23 mouse cellular contexts compared by ENCODE assay signal in genomic region chr5:12191681-12192080, GRCm38 (mm10).
A peak's percentile ranks its signal among the peaks of the same experiment; 100 is the strongest.
DNase-seq lines count a peak whose midpoint lies in the region; ATAC-seq and TF ChIP-seq lines count a peak whose summit lies in the region.
"Had no signal": no experiment of that assay in that cellular context is flagged by ENCODE, and none has a peak within 500 bp of the region (broad histone marks: within the 10 kb centered on the region; RNA-seq: fewer than 3 reads in every experiment).

No protein-coding gene starts in this region.

- no peak overlapping the region for H3K4me2 ChIP-seq in hindbrain, postnatal 0 days (ENCODE audit: low read depth, low read length)
- no peak overlapping the region for H3K4me2 ChIP-seq in hindbrain, embryonic 11.5 days (replicated peaks; ENCODE audit: low read depth, low read length)
- no peak overlapping the region; the same call in 1 of the 2 replicates for H3K4me2 ChIP-seq in CH12.LX (ENCODE audit: insufficient read depth, low read depth, poor library complexity, severe bottlenecking)
- no peak overlapping the region for H3K4me2 ChIP-seq in lung, postnatal 0 days (replicated peaks; ENCODE audit: low read depth, low read length)
- H3K4me2 ChIP-seq: embryonic facial prominence, embryonic 15.5 days; heart, embryonic 13.5 days; hindbrain, embryonic 13.5 days; intestine, embryonic 15.5 days had no signal

- H3K9me3 ChIP-seq in hindbrain, postnatal 0 days (ENCODE audit: low read length) = no peaks in the 10 kb centered on the region
- no peaks in the 10 kb centered on the region for H3K9me3 ChIP-seq in hindbrain, embryonic 11.5 days (ENCODE audit: control insufficient read depth, low read length)
- H3K9me3 ChIP-seq in CH12.LX (replicated peaks; ENCODE audit: low read length) = peaks cover 3% of the 10 kb centered on the region
- H3K9me3 ChIP-seq in lung, postnatal 0 days (ENCODE audit: low read length) = no peaks in the 10 kb centered on the region
- H3K9me3 ChIP-seq: embryonic facial prominence, embryonic 15.5 days; forebrain, embryonic 10.5 days; heart, embryonic 13.5 days; hindbrain, embryonic 13.5 days; intestine, embryonic 15.5 days had no signal

- no peaks in the 10 kb centered on the region for H3K79me2 ChIP-seq in CH12.LX (replicated peaks; ENCODE audit: control insufficient read depth, extremely low read depth, insufficient read depth, poor library complexity, severe bottlenecking)

- DNase-seq in cerebellum, postnatal 14 days = peak; percentile 2 to 23
- DNase-seq in cerebellum, postnatal 36 days = no peak
- DNase-seq in hindbrain, postnatal 0 days (ENCODE audit: low spot score) = peak; percentile 5
- no peak for DNase-seq in hindbrain, embryonic 11.5 days (ENCODE audit: low spot score)
- DNase-seq in CH12.LX (ENCODE audit: extremely low read depth) = no peak
- peak; percentile 9 for DNase-seq in brain, embryonic 14.5 days (ENCODE audit: low read depth)
- DNase-seq in lung, postnatal 0 days (ENCODE audit: low spot score) = no peak
- DNase-seq in adrenal gland, postnatal 10 days = no peak
- DNase-seq: adrenal gland, adult 2 months; adrenal gland, postnatal 36 days; cerebellum, adult 18-20 months; cerebellum, postnatal 25 days; gastrocnemius, adult 2 months; gastrocnemius, postnatal 36 days; heart, adult 11 months; heart, postnatal 4 days; kidney, adult 18-20 months had no signal

- no peak overlapping the region for H3K27ac ChIP-seq in hindbrain, postnatal 0 days
- no peak overlapping the region for H3K27ac ChIP-seq in hindbrain, embryonic 11.5 days (ENCODE audit: low read depth, low read length)
- no peak overlapping the region for H3K27ac ChIP-seq in CH12.LX (ENCODE audit: insufficient read depth, low read depth)
- H3K27ac ChIP-seq in lung, postnatal 0 days (ENCODE audit: low read length) = no peak overlapping the region
- H3K27ac ChIP-seq: embryonic facial prominence, embryonic 15.5 days; forebrain, embryonic 10.5 days; gastrocnemius, adult 2 months; heart, embryonic 13.5 days; hindbrain, embryonic 13.5 days; intestine, embryonic 15.5 days had no signal

- WGBS in hindbrain, postnatal 0 days = 65% methylated on average over 1 of the region's 1 CpGs
- WGBS in hindbrain, embryonic 11.5 days = 86% methylated on average over 1 of the region's 1 CpGs
- WGBS in lung, postnatal 0 days = 49% methylated on average over 1 of the region's 1 CpGs

- H3K4me3 ChIP-seq in hindbrain, postnatal 0 days (ENCODE audit: low read length) = no peak overlapping the region
- H3K4me3 ChIP-seq in hindbrain, embryonic 11.5 days (ENCODE audit: low read depth, low read length) = no peak overlapping the region
- no peak overlapping the region for H3K4me3 ChIP-seq in CH12.LX (replicated peaks in 1 of 3; ENCODE audit: low read depth in 2 of 3, low read length in 2 of 3, poor library complexity in 1 of 3)
- H3K4me3 ChIP-seq in lung, postnatal 0 days (ENCODE audit: low read depth, low read length) = no peak overlapping the region
- H3K4me3 ChIP-seq: embryonic facial prominence, embryonic 15.5 days; erythroblast, embryonic 14.5 days; forebrain, embryonic 10.5 days; gastrocnemius, adult 2 months; heart, embryonic 13.5 days; hindbrain, embryonic 13.5 days; intestine, embryonic 15.5 days had no signal

- H3K27me3 ChIP-seq in hindbrain, postnatal 0 days (ENCODE audit: insufficient read depth, low read length) = no peaks in the 10 kb centered on the region
- H3K27me3 ChIP-seq in hindbrain, embryonic 11.5 days (ENCODE audit: control insufficient read depth, insufficient read depth, low read length) = no peaks in the 10 kb centered on the region
- no peaks in the 10 kb centered on the region for H3K27me3 ChIP-seq in CH12.LX (replicated peaks)
- H3K27me3 ChIP-seq in lung, postnatal 0 days (replicated peaks; ENCODE audit: insufficient read depth, low read length) = no peaks in the 10 kb centered on the region
- H3K27me3 ChIP-seq: embryonic facial prominence, embryonic 15.5 days; heart, embryonic 13.5 days; hindbrain, embryonic 13.5 days; intestine, embryonic 15.5 days had no signal

- no peak for ATAC-seq in hindbrain, postnatal 0 days
- ATAC-seq in hindbrain, embryonic 11.5 days (ENCODE audit: low FRiP score) = no peak
- ATAC-seq in lung, postnatal 0 days = no peak
- ATAC-seq: intestine, embryonic 15.5 days had no signal

- no peak for TF ChIP-seq EP300 in CH12.LX (IDR thresholded peaks at IDR 0.05; ENCODE audit: low read length)
- no peak for TF ChIP-seq EP300 in lung, postnatal 0 days (IDR thresholded peaks at IDR 0.05)

- in situ Hi-C loops in CH12.LX (cut with MboI; ENCODE audit: low pct_ligation_motif_present, low pct_unique_long_range_greater_than_20kb, low sequenced_read_pairs) = no loop called here

- TF ChIP-seq CTCF in hindbrain, postnatal 0 days (IDR thresholded peaks at IDR 0.05; ENCODE audit: low read depth) = no peak
- TF ChIP-seq CTCF in CH12.LX (conservative IDR thresholded peaks at IDR 0.05 in 1 of 2, IDR thresholded peaks at IDR 0.05 in 1 of 2; ENCODE audit: low read depth in 2 of 2, low read length in 2 of 2) = no peak
- no peak for TF ChIP-seq CTCF in brain, embryonic 14.5 days (IDR thresholded peaks at IDR 0.05; ENCODE audit: borderline replicate concordance, extremely low read depth, insufficient read depth, insufficient read length)
- TF ChIP-seq CTCF in lung, postnatal 0 days (IDR thresholded peaks at IDR 0.05) = no peak

- dilution Hi-C loops in CH12.LX (cut with MboI; ENCODE audit: extremely low pct_ligation_motif_present, extremely low pct_unique_long_range_greater_than_20kb, low sequenced_read_pairs) = no loop called here

- H3K9ac ChIP-seq in hindbrain, postnatal 0 days (replicated peaks; ENCODE audit: low read length) = no peak overlapping the region
- H3K9ac ChIP-seq in hindbrain, embryonic 11.5 days (ENCODE audit: low read depth, low read length) = no peak overlapping the region
- H3K9ac ChIP-seq in CH12.LX (ENCODE audit: insufficient read depth, low read depth) = peak overlapping the region; percentile 26; the same call in 1 of the 2 replicates
- no peak overlapping the region for H3K9ac ChIP-seq in lung, postnatal 0 days (replicated peaks; ENCODE audit: low read depth)
- H3K9ac ChIP-seq: embryonic facial prominence, embryonic 15.5 days; heart, embryonic 13.5 days; hindbrain, embryonic 13.5 days; intestine, embryonic 15.5 days had no signal

- no peak for TF ChIP-seq RAD21 in CH12.LX (IDR thresholded peaks at IDR 0.05; ENCODE audit: low read depth, low read length)

- no peaks in the 10 kb centered on the region for H3K36me3 ChIP-seq in hindbrain, postnatal 0 days (ENCODE audit: insufficient read depth, low read length)
- H3K36me3 ChIP-seq in hindbrain, embryonic 11.5 days (ENCODE audit: control insufficient read depth, insufficient read depth, low read length) = no peaks in the 10 kb centered on the region
- no peaks in the 10 kb centered on the region for H3K36me3 ChIP-seq in CH12.LX (replicated peaks in 1 of 2; ENCODE audit: control insufficient read depth in 1 of 2, insufficient read depth in 1 of 2, low read length in 1 of 2)
- no peaks in the 10 kb centered on the region for H3K36me3 ChIP-seq in lung, postnatal 0 days (ENCODE audit: insufficient read depth, low read length)
- H3K36me3 ChIP-seq: embryonic facial prominence, embryonic 15.5 days; forebrain, embryonic 10.5 days; heart, embryonic 13.5 days; hindbrain, embryonic 13.5 days; intestine, embryonic 15.5 days had no signal

- TF ChIP-seq POLR2A in CH12.LX (IDR thresholded peaks at IDR 0.05; ENCODE audit: low read depth, low read length) = no peak
- TF ChIP-seq POLR2A in brain, embryonic 14.5 days (IDR thresholded peaks at IDR 0.05; ENCODE audit: borderline replicate concordance, extremely low read depth, insufficient read depth, insufficient read length, poor library complexity, severe bottlenecking) = no peak

- no peaks in the 10 kb centered on the region for H3K4me1 ChIP-seq in hindbrain, postnatal 0 days (ENCODE audit: insufficient read depth, low read length)
- H3K4me1 ChIP-seq in hindbrain, embryonic 11.5 days (replicated peaks; ENCODE audit: control insufficient read depth, insufficient read depth, low read length) = no peaks in the 10 kb centered on the region
- H3K4me1 ChIP-seq in CH12.LX (ENCODE audit: control insufficient read depth in 1 of 2, insufficient read depth in 2 of 2) = no peaks in the 10 kb centered on the region
- no peaks in the 10 kb centered on the region for H3K4me1 ChIP-seq in lung, postnatal 0 days (ENCODE audit: insufficient read depth, low read depth, low read length)
- H3K4me1 ChIP-seq: embryonic facial prominence, embryonic 15.5 days; forebrain, embryonic 10.5 days; heart, embryonic 13.5 days; hindbrain, embryonic 13.5 days; intestine, embryonic 15.5 days had no signal

TF ChIP-seq in CH12.LX, 34 proteins besides CTCF, POLR2A, EP300 and RAD21:
- TF ChIP-seq ZKSCAN1 (IDR thresholded peaks at IDR 0.05; ENCODE audit: borderline replicate concordance, low read depth, low read length) (no peak), ZNF384 (IDR thresholded peaks at IDR 0.05; ENCODE audit: low read depth, low read length) (no peak), RCOR1 (conservative IDR thresholded peaks at IDR 0.05; ENCODE audit: low read depth, low read length) (no peak), MXI1 (IDR thresholded peaks at IDR 0.05; ENCODE audit: low read depth, low read length) (no peak), MYC (IDR thresholded peaks at IDR 0.05; ENCODE audit: low read depth, low read length) (no peak), GABPA (IDR thresholded peaks at IDR 0.05; ENCODE audit: insufficient replicate concordance, low read depth, low read length) (no peak), SMC3 (IDR thresholded peaks at IDR 0.05; ENCODE audit: low read depth, low read length) (no peak), TBP (conservative IDR thresholded peaks at IDR 0.05; ENCODE audit: low read depth, low read length) (no peak), HCFC1 (IDR thresholded peaks at IDR 0.05; ENCODE audit: low read depth, low read length) (no peak), USF2 (conservative IDR thresholded peaks at IDR 0.05; ENCODE audit: low read depth, low read length) (no peak), KAT2A (IDR thresholded peaks at IDR 0.05; ENCODE audit: insufficient replicate concordance, low read length) (no peak), POLR2AphosphoS2 (IDR thresholded peaks at IDR 0.05; ENCODE audit: low read depth, low read length) (no peak), ZMIZ1 (IDR thresholded peaks at IDR 0.05; ENCODE audit: low read depth, low read length) (no peak), PAX5 (IDR thresholded peaks at IDR 0.05; ENCODE audit: low read length) (no peak), MAZ (IDR thresholded peaks at IDR 0.05; ENCODE audit: low read depth, low read length) (no peak), ZC3H11A (IDR thresholded peaks at IDR 0.05; ENCODE audit: low read depth, low read length) (no peak), MAX (IDR thresholded peaks at IDR 0.05; ENCODE audit: low read length) (no peak), SIN3A (IDR thresholded peaks at IDR 0.05; ENCODE audit: low read length) (no peak), NELFE (IDR thresholded peaks at IDR 0.05; ENCODE audit: low read depth, low read length) (no peak), CHD1 (IDR thresholded peaks at IDR 0.05; ENCODE audit: low read depth, low read length) (no peak)

Comparison
In these comparisons a context has a peak if more than half of its experiments do, and no peak if none do; other contexts are left out.
1. DNase-seq: peak in cerebellum, postnatal 14 days (2 of 2), hindbrain, postnatal 0 days (single experiment) and brain, embryonic 14.5 days (single experiment); none in cerebellum, postnatal 36 days (0 of 2), hindbrain, embryonic 11.5 days (single experiment), CH12.LX (single experiment), lung, postnatal 0 days (single experiment) and adrenal gland, postnatal 10 days (single experiment).